Comparison of ENCODE assay signal across 8 mouse cellular contexts in the genomic region with DNA sequence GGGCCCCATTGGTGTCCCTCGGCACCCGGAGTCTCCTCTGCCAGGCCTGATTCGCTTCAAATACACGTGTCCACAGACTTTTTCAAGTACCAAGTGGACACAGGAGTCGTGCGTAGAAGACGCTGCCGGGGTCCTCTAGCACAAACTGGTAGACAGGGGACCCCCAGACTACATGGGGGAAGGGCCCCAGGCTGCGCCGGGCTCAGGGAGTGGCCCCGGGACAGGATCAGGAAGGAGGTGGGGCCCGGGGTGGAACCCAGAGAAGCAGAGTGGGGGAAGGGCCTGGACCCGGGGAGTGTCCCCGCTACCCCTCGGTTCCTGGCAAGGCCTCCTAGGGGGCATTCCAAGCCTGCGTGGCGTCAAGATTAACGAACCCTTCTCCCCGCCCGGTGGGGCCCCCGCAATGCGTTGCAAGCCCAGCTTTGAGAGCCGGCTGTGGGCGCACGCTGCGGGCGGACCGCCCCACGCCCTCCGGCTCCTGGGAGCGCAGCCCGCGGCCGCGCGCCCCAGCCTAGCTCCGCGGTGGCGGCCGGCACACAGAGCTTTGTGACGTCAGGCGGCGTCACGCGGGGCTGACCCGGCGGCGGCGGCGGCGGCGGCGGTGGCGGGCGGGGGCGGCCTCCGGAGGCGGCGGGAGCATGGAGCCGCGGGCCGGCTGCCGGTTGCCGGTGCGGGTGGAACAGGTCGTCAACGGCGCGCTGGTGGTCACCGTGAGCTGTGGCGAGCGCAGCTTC. TPM values are rescaled to one million over a fixed set of nuclear protein-coding genes. Genes with fewer than 3 reads are reported as not detected.
DNase-seq lines count a peak whose midpoint lies in the region; ATAC-seq and TF ChIP-seq lines count a peak whose summit lies in the region.

A gene (plus strand): TSS at position 602 of the 734 bp plus-strand sequence.

- no peaks in the 10 kb centered on the region for H3K36me3 ChIP-seq in heart, embryonic 14.5 days (ENCODE audit: control insufficient read depth, insufficient read depth, low read length)
- no peaks in the 10 kb centered on the region for H3K36me3 ChIP-seq in liver, embryonic 14.5 days (replicated peaks; ENCODE audit: control insufficient read depth, insufficient read depth, low read depth)
- no peaks in the 10 kb centered on the region for H3K36me3 ChIP-seq in stomach, embryonic 14.5 days (ENCODE audit: control insufficient read depth, insufficient read depth, low read length)

- under 1% methylated on average over 51 of the region's 72 CpGs for WGBS in heart, embryonic 14.5 days
- under 1% methylated on average over 69 of the region's 72 CpGs for WGBS in liver, embryonic 14.5 days (ENCODE audit: insufficient replicate concordance)
- under 1% methylated on average over 65 of the region's 72 CpGs for WGBS in stomach, embryonic 14.5 days

- H3K4me2 ChIP-seq in heart, embryonic 14.5 days (ENCODE audit: low read length) = peak within 1 kb of the TSS; percentile 90
- peak within 1 kb of the TSS; percentile 74 for H3K4me2 ChIP-seq in liver, embryonic 14.5 days (ENCODE audit: low read depth)
- H3K4me2 ChIP-seq in stomach, embryonic 14.5 days (replicated peaks; ENCODE audit: low read depth, low read length) = peak within 1 kb of the TSS; percentile 90

- H3K9me3 ChIP-seq in heart, embryonic 14.5 days (ENCODE audit: control insufficient read depth, low read length) = no peaks in the 10 kb centered on the region
- no peaks in the 10 kb centered on the region for H3K9me3 ChIP-seq in liver, embryonic 14.5 days (ENCODE audit: control insufficient read depth, low read length)
- H3K9me3 ChIP-seq in stomach, embryonic 14.5 days (ENCODE audit: control insufficient read depth, low read depth, low read length) = no peaks in the 10 kb centered on the region

- peak within 1 kb of the TSS; percentile 94 for H3K27ac ChIP-seq in embryonic fibroblast, embryonic 13.5 days (ENCODE audit: insufficient read depth, low read length)
- H3K27ac ChIP-seq in heart, embryonic 14.5 days (replicated peaks in 1 of 2; ENCODE audit: control insufficient read depth in 1 of 2, insufficient read depth in 1 of 2, low read depth in 2 of 2, low read length in 2 of 2) = peak within 1 kb of the TSS; percentile 74 to 79
- no peak within 1 kb of the TSS for H3K27ac ChIP-seq in liver, embryonic 14.5 days
- peak within 1 kb of the TSS; percentile 86 for H3K27ac ChIP-seq in stomach, embryonic 14.5 days (ENCODE audit: low read length)

- H3K4me3 ChIP-seq in embryonic fibroblast, embryonic 13.5 days (ENCODE audit: insufficient read depth, low read length) = peak within 1 kb of the TSS; percentile 88
- peak within 1 kb of the TSS; percentile 80 to 81 for H3K4me3 ChIP-seq in heart, embryonic 14.5 days (ENCODE audit: control insufficient read depth in 1 of 2, insufficient read depth in 1 of 2, low read depth in 1 of 2, low read length in 2 of 2)
- H3K4me3 ChIP-seq in liver, embryonic 14.5 days (ENCODE audit: insufficient read depth in 1 of 2, low read depth in 2 of 2, low read length in 2 of 2) = peak within 1 kb of the TSS; percentile 58 to 67
- H3K4me3 ChIP-seq in stomach, embryonic 14.5 days (ENCODE audit: low read depth, low read length) = peak within 1 kb of the TSS; percentile 76

- peak; percentile 66 for TF ChIP-seq POLR2A in embryonic fibroblast, embryonic 13.5 days (IDR thresholded peaks at IDR 0.05; ENCODE audit: low read depth, low read length)

- H3K9ac ChIP-seq in heart, embryonic 14.5 days (ENCODE audit: low read length) = peak within 1 kb of the TSS; percentile 95
- H3K9ac ChIP-seq in liver, embryonic 14.5 days (replicated peaks) = peak within 1 kb of the TSS; percentile 51
- peak within 1 kb of the TSS; percentile 77 for H3K9ac ChIP-seq in stomach, embryonic 14.5 days (replicated peaks; ENCODE audit: low read depth, low read length)

- DNase-seq in 3T3-L1 (ENCODE audit: low read depth, low spot score) = peak; percentile 54
- DNase-seq in adrenal gland, postnatal 25 days = peak; percentile 92
- peak; percentile 93 for DNase-seq in kidney, postnatal 10 days
- no peak for DNase-seq in liver, embryonic 14.5 days (ENCODE audit: low read depth in 3 of 3, low spot score in 3 of 3)
- peak; percentile 84 for DNase-seq in neural tube, embryonic 10.5 days (ENCODE audit: extremely low spot score, low spot score)

- ATAC-seq in heart, embryonic 14.5 days (ENCODE audit: insufficient number of reproducible peaks, insufficient read depth, low FRiP score, low read depth) = peak; percentile 67
- peak; percentile 76 for ATAC-seq in liver, embryonic 14.5 days (ENCODE audit: insufficient read depth)
- peak; percentile 73 for ATAC-seq in stomach, embryonic 14.5 days (ENCODE audit: insufficient number of reproducible peaks, insufficient read depth, low FRiP score, low read depth)

- no peak for TF ChIP-seq CTCF in embryonic fibroblast, embryonic 13.5 days (IDR thresholded peaks at IDR 0.05; ENCODE audit: borderline replicate concordance, insufficient read depth, low read length)
- no peak for TF ChIP-seq CTCF in liver, embryonic 14.5 days (IDR thresholded peaks at IDR 0.05; ENCODE audit: low read depth)

- TF ChIP-seq EP300 in liver, embryonic 14.5 days (IDR thresholded peaks at IDR 0.05; ENCODE audit: low read depth) = no peak

- H3K27me3 ChIP-seq in heart, embryonic 14.5 days (ENCODE audit: control insufficient read depth, insufficient read depth, low read length) = no peaks in the 10 kb centered on the region
- peaks cover 19% of the 10 kb centered on the region for H3K27me3 ChIP-seq in liver, embryonic 14.5 days (ENCODE audit: control insufficient read depth, insufficient read depth, low read length)
- no peaks in the 10 kb centered on the region for H3K27me3 ChIP-seq in stomach, embryonic 14.5 days (ENCODE audit: control insufficient read depth, insufficient read depth, low read length)

- H3K4me1 ChIP-seq in embryonic fibroblast, embryonic 13.5 days (ENCODE audit: control insufficient read depth, insufficient read depth, low read length) = peaks cover 14% of the 10 kb centered on the region
- H3K4me1 ChIP-seq in heart, embryonic 14.5 days (ENCODE audit: control insufficient read depth in 2 of 2, insufficient read depth in 2 of 2, low read length in 2 of 2) = peaks cover 57 to 65% of the 10 kb centered on the region in 2 experiments
- H3K4me1 ChIP-seq in liver, embryonic 14.5 days (replicated peaks; ENCODE audit: control insufficient read depth in 2 of 2, insufficient read depth in 2 of 2, low read length in 1 of 2) = peaks cover 6 to 16% of the 10 kb centered on the region in 2 experiments
- peaks cover 60% of the 10 kb centered on the region for H3K4me1 ChIP-seq in stomach, embryonic 14.5 days (ENCODE audit: control insufficient read depth, insufficient read depth, low read length)

RNA-seq across cellular contexts. Expression of the gene that starts here (rescaled TPM):
- 20.9 and 25.4 TPM in 2 replicates for total RNA-seq in adrenal gland, postnatal 25 days (2021)
- polyA plus RNA-seq in embryonic fibroblast, embryonic 13.5 days (2011; ENCODE audit: insufficient read length, low read depth, missing spikeins) = 8.9 and 9.5 TPM in 2 replicates
- 6.9 and 7.4 TPM in 2 replicates for polyA plus RNA-seq in heart, embryonic 14.5 days (2014; fragmentation: Nextera tagmentation; extraction: Ambion mirVana)
- polyA plus RNA-seq in liver, embryonic 14.5 days (2012; rRNA removed) = 1.00 and 1.0 TPM in 2 replicates
- 1.3 and 1.4 TPM in 2 replicates for polyA plus RNA-seq in liver, embryonic 14.5 days (2014; fragmentation: Nextera tagmentation; extraction: Ambion mirVana)
- polyA plus RNA-seq in stomach, embryonic 14.5 days (2014; fragmentation: Nextera tagmentation; extraction: Ambion mirVana) = 16.1 and 17.0 TPM in 2 replicates

Comparison
In these comparisons a context has a peak if more than half of its experiments do, and no peak if none do; other contexts are left out.
1. DNase-seq: peak in 3T3-L1 (single experiment), adrenal gland, postnatal 25 days (single experiment), kidney, postnatal 10 days (single experiment) and neural tube, embryonic 10.5 days (single experiment); none in liver, embryonic 14.5 days (0 of 3).
2. Peak in every context shown above with its lines, with median percentiles within 50 percentile points of each other: H3K4me3 ChIP-seq, ATAC-seq, H3K4me2 ChIP-seq and H3K9ac ChIP-seq.